Mouse (Mus musculus) liver, postnatal 0 days (tissue): ENCODE data around the gene Ubr4. TPM values are rescaled to one million over a fixed set of nuclear protein-coding genes. Genes with fewer than 3 reads are reported as not detected.
A peak's percentile ranks its signal among the peaks of the same experiment; 100 is the strongest.

Experiments used
- ATAC-seq: fragments of 200-750 bp; cut with Nextera tagmentation; 2 replicates; pipeline ENCODE4 v1.8.0; 2017; ENCODE audit warnings: mild to moderate bottlenecking, moderate library complexity
- DNase-seq: peaks from one replicate; pipeline ENCODE4 v3.0.0-alpha.2; 2016
- H3K27ac ChIP-seq: fragments of 300-500 bp; sonication (generic); 2 replicates; pipeline ENCODE4 v1.5.1; 2014; ENCODE audit warnings: antibody characterized with exemption, moderate library complexity, mild to moderate bottlenecking, low read depth
- H3K27me3 ChIP-seq: fragments of 300-500 bp; sonication (generic); 2 replicates; pipeline ENCODE4 v1.6.1; 2014; ENCODE audit warnings: low read length, control low read depth, mixed read lengths; ENCODE audit not compliant: insufficient read depth
- H3K36me3 ChIP-seq: fragments of 300-500 bp; sonication (generic); replicated peaks from 2 replicates; pipeline ENCODE4 v1.6.1; 2014; ENCODE audit warnings: mild to moderate bottlenecking, control low read depth, low read length, moderate library complexity, mixed read lengths; ENCODE audit not compliant: insufficient read depth
- H3K4me1 ChIP-seq: fragments of 300-500 bp; sonication (generic); 2 replicates; pipeline ENCODE4 v1.6.1; 2014; ENCODE audit warnings: antibody characterized with exemption, mild to moderate bottlenecking, control low read depth; ENCODE audit not compliant: insufficient read depth
- H3K4me2 ChIP-seq: fragments of 300-500 bp; sonication (generic); 2 replicates; pipeline ENCODE4 v1.6.1; 2014; ENCODE audit warnings: low read depth, mild to moderate bottlenecking, low read length, moderate library complexity, mixed read lengths
- H3K4me3 ChIP-seq: fragments of 300-500 bp; sonication (generic); 2 replicates; pipeline ENCODE4 v1.5.1; 2014; ENCODE audit warnings: low read depth, low read length
- H3K9ac ChIP-seq: fragments of 300-500 bp; sonication (generic); replicated peaks from 2 replicates; pipeline ENCODE4 v1.6.1; 2014; ENCODE audit warnings: mild to moderate bottlenecking, moderate library complexity
- H3K9me3 ChIP-seq: fragments of 300-500 bp; sonication (generic); 2 replicates; pipeline ENCODE4 v1.6.1; 2016; ENCODE audit warnings: mild to moderate bottlenecking, control low read depth, low read length, mixed read lengths
- CTCF ChIP-seq: sonication (generic); IDR thresholded peaks from 2 replicates; pipeline ENCODE4 v1.5.1; 2016; ENCODE audit warnings: antibody characterized with exemption, low read depth
- EP300 ChIP-seq: IDR thresholded peaks from 2 replicates; pipeline ENCODE4 v1.6.1; 2016; ENCODE audit warnings: antibody characterized with exemption, low read depth, mild to moderate bottlenecking
- WGBS: fragments of 180-500 bp; shearing (Covaris S2); extraction: QIAGEN DNeasy Blood & Tissue Kit; methylation state at CpG from one replicate; pipeline ENCODE4 v1.1.7; 2014; ENCODE audit not compliant: insufficient replicate concordance; 5-methylcytosine and 5-hydroxymethylcytosine counted together
- polyA plus RNA-seq: library from polyadenylated mRNA; unstranded; fragments of >200 nt; fragmentation: Nextera tagmentation; extraction: Ambion mirVana; gene quantifications from 2 replicates; pipeline ENCODE4 v1.2.1, GENCODE M21; 2015

The Ubr4 gene
- polyA plus RNA-seq, 1 experiment from 2014 or later: 24.7 TPM

GRCm38 (mm10) chr4:139464163-139464562 is 111.8 kb downstream of the Ubr4 start:
- DNase-seq (no peak), ATAC-seq (no peak)
- no peak overlapping the region for H3K27ac ChIP-seq
- no peaks in the 10 kb centered on the region for H3K9me3 ChIP-seq
- no peak overlapping the region for H3K4me3 ChIP-seq
- WGBS: 94% methylated on average over 12 of the region's 12 CpGs
- H3K27me3 ChIP-seq: no peaks in the 10 kb centered on the region
- H3K9ac ChIP-seq: no peak overlapping the region
- peaks cover 95% of the 10 kb centered on the region for H3K36me3 ChIP-seq
- TF ChIP-seq EP300 (no peak), CTCF (no peak)
- no peak overlapping the region for H3K4me2 ChIP-seq
- H3K4me1 ChIP-seq: no peaks in the 10 kb centered on the region

GRCm38 (mm10) chr4:139466541-139466940 is 114.1 kb downstream of the Ubr4 start:
- Histone ChIP-seq H3K27ac (no peak overlapping the region), H3K4me1 (no peaks in the 10 kb centered on the region), H3K9ac (no peak overlapping the region), H3K9me3 (no peaks in the 10 kb centered on the region), H3K4me2 (no peak overlapping the region), H3K4me3 (no peak overlapping the region), H3K36me3 (peaks cover 95% of the 10 kb centered on the region), H3K27me3 (no peaks in the 10 kb centered on the region)
- no peak for ATAC-seq
- no peak for DNase-seq
- WGBS: 91% methylated on average over 6 of the region's 6 CpGs
- no peak for TF ChIP-seq CTCF
- TF ChIP-seq EP300: no peak

- peaks cover 95% of the 10 kb centered on the region for H3K36me3 ChIP-seq
- H3K9ac ChIP-seq: no peak overlapping the region
- no peaks in the 10 kb centered on the region for H3K27me3 ChIP-seq
- WGBS: 55% methylated on average over 7 of the region's 7 CpGs
- TF ChIP-seq EP300 (no peak), CTCF (peak; percentile 91)
- no peak overlapping the region for H3K4me3 ChIP-seq
- ATAC-seq: peak; percentile 72; the same call in 1 of the 2 replicates
- no peaks in the 10 kb centered on the region for H3K9me3 ChIP-seq
- H3K4me1 ChIP-seq: no peaks in the 10 kb centered on the region
- no peak overlapping the region for H3K27ac ChIP-seq
- peak; percentile 76 for DNase-seq
- H3K4me2 ChIP-seq: no peak overlapping the region
Measured at GRCm38 (mm10) chr4:139470198-139470597, 117.8 kb downstream of the Ubr4 start.

GRCm38 (mm10) chr4:139476663-139477625 is 124.5 kb downstream of the Ubr4 start:
- Histone ChIP-seq H3K27me3 (no peaks in the 10 kb centered on the region), H3K4me2 (no peak overlapping the region), H3K4me3 (no peak overlapping the region), H3K27ac (no peak overlapping the region), H3K36me3 (peaks cover 95% of the 10 kb centered on the region), H3K9me3 (no peaks in the 10 kb centered on the region), H3K9ac (no peak overlapping the region), H3K4me1 (no peaks in the 10 kb centered on the region)
- WGBS: 91% methylated on average over 16 of the region's 16 CpGs
- ATAC-seq (no peak), DNase-seq (no peak)
- no peak for TF ChIP-seq CTCF
- TF ChIP-seq EP300: no peak

GRCm38 (mm10) chr4:139477983-139478382 is 125.6 kb downstream of the Ubr4 start:
- no peak overlapping the region for H3K27ac ChIP-seq
- H3K4me1 ChIP-seq: no peaks in the 10 kb centered on the region
- DNase-seq: no peak
- H3K4me2 ChIP-seq: no peak overlapping the region
- WGBS: 86% methylated on average over 2 of the region's 2 CpGs
- no peak overlapping the region for H3K9ac ChIP-seq
- TF ChIP-seq EP300 (no peak), CTCF (peak; percentile 34; the same call in 1 of the 2 replicates)
- no peaks in the 10 kb centered on the region for H3K27me3 ChIP-seq
- H3K4me3 ChIP-seq: no peak overlapping the region
- no peak for ATAC-seq
- no peaks in the 10 kb centered on the region for H3K9me3 ChIP-seq
- H3K36me3 ChIP-seq: peaks cover 94% of the 10 kb centered on the region

GRCm38 (mm10) chr4:139479176-139479575 is 126.8 kb downstream of the Ubr4 start:
- Histone ChIP-seq H3K36me3 (peaks cover 94% of the 10 kb centered on the region), H3K9ac (no peak overlapping the region), H3K4me1 (no peaks in the 10 kb centered on the region), H3K27me3 (no peaks in the 10 kb centered on the region), H3K4me2 (no peak overlapping the region), H3K9me3 (no peaks in the 10 kb centered on the region), H3K4me3 (no peak overlapping the region), H3K27ac (no peak overlapping the region)
- TF ChIP-seq CTCF (no peak), EP300 (no peak)
- WGBS: 91% methylated on average over 8 of the region's 8 CpGs
- no peak for DNase-seq
- ATAC-seq: no peak
